ENCODE assay signal across 27 mouse cellular contexts in genomic region chr15:99585741-99586140, GRCm38 (mm10). TPM values are rescaled to one million over a fixed set of nuclear protein-coding genes. Genes with fewer than 3 reads are reported as not detected.
DNase-seq lines count a peak whose midpoint lies in the region; ATAC-seq and TF ChIP-seq lines count a peak whose summit lies in the region.
"Had no signal": no experiment of that assay in that cellular context is flagged by ENCODE, and none has a peak within 500 bp of the region (broad histone marks: within the 10 kb centered on the region; RNA-seq: fewer than 3 reads in every experiment).

No protein-coding gene starts in this region.

- H3K4me1 ChIP-seq in forebrain, embryonic 13.5 days = peaks cover 25% of the 10 kb centered on the region

- H3K27me3 ChIP-seq in myocyte (ENCODE audit: control insufficient read depth, insufficient read depth, insufficient read length) = no peaks in the 10 kb centered on the region
- H3K27me3 ChIP-seq in forebrain, embryonic 13.5 days = peaks cover 98% of the 10 kb centered on the region

- no peak overlapping the region for H3K9ac ChIP-seq in forebrain, embryonic 13.5 days
- H3K9ac ChIP-seq: embryonic facial prominence, embryonic 15.5 days; forebrain, embryonic 15.5 days had no signal

- H3K9me3 ChIP-seq in forebrain, embryonic 13.5 days (replicated peaks) = no peaks in the 10 kb centered on the region
- H3K9me3 ChIP-seq: embryonic facial prominence, embryonic 15.5 days; forebrain, embryonic 10.5 days; forebrain, embryonic 15.5 days; heart, embryonic 10.5 days; hindbrain, embryonic 13.5 days had no signal

- H3K27ac ChIP-seq in forebrain, embryonic 13.5 days = no peak overlapping the region
- H3K27ac ChIP-seq: embryonic facial prominence, embryonic 15.5 days; forebrain, embryonic 10.5 days; forebrain, embryonic 15.5 days; heart, embryonic 10.5 days; hindbrain, embryonic 13.5 days; hindbrain, postnatal 0 days had no signal

- no peaks in the 10 kb centered on the region for H3K36me3 ChIP-seq in myocyte (ENCODE audit: control insufficient read depth, insufficient read depth)
- H3K36me3 ChIP-seq in forebrain, embryonic 13.5 days (ENCODE audit: poor library complexity, severe bottlenecking) = no peaks in the 10 kb centered on the region
- H3K36me3 ChIP-seq: embryonic facial prominence, embryonic 15.5 days; forebrain, embryonic 10.5 days; forebrain, embryonic 15.5 days; heart, embryonic 10.5 days; hindbrain, embryonic 13.5 days had no signal

- H3K4me2 ChIP-seq in myocyte (ENCODE audit: low read depth) = peak overlapping the region; percentile 70
- H3K4me2 ChIP-seq in forebrain, embryonic 13.5 days = no peak overlapping the region

- no peak for ATAC-seq in forebrain, embryonic 13.5 days
- ATAC-seq: CD4-positive, CD25-positive, alpha-beta regulatory T cell, adult 4 months; forebrain, embryonic 15.5 days; hindbrain, postnatal 0 days had no signal

- H3K4me3 ChIP-seq in myocyte = peak overlapping the region; percentile 3
- H3K4me3 ChIP-seq in forebrain, embryonic 13.5 days = no peak overlapping the region
- H3K4me3 ChIP-seq: erythroblast, embryonic 14.5 days had no signal

- no peak overlapping the region for H3ac ChIP-seq in myocyte (ENCODE audit: control insufficient read depth, insufficient read length)

- 76% methylated on average over 6 of the region's 6 CpGs for WGBS in forebrain, embryonic 13.5 days

- no peaks in the 10 kb centered on the region for H3K79me2 ChIP-seq in myocyte (ENCODE audit: control insufficient read depth, insufficient read depth)

- no peak for TF ChIP-seq POLR2A in myocyte (IDR thresholded peaks at IDR 0.05; ENCODE audit: insufficient read length, low read depth)

- peak; percentile 68 to 79 for DNase-seq in adrenal gland, adult (ENCODE audit: inconsistent age in 2 of 2, low spot score in 1 of 2)
- DNase-seq in adrenal gland, postnatal 4 days (ENCODE audit: low spot score in 2 of 2) = no peak
- peak; percentile 63 for DNase-seq in 416B (ENCODE audit: low read depth)
- peak; percentile 61 for DNase-seq in NIH3T3 (ENCODE audit: low read depth)
- DNase-seq in layer of hippocampus, postnatal 10 days (ENCODE audit: low spot score in 2 of 2) = no peak
- DNase-seq: cerebellum, adult 2 months; cerebellum, postnatal 10 days; gastrocnemius, postnatal 10 days; heart, adult 18-20 months; heart, postnatal 10 days; heart, postnatal 4 days; kidney, adult 11 months had no signal

TF ChIP-seq in myocyte, 11 proteins besides CTCF, POLR2A, EP300 and RAD21:
- peak in 1 of 3 experiments; percentile 44 for TF ChIP-seq MYOD1 (IDR thresholded peaks at IDR 0.05; ENCODE audit: control insufficient read depth in 1 of 3, insufficient read length in 2 of 3, low read depth in 2 of 3)
- TF ChIP-seq MYOG (IDR thresholded peaks at IDR 0.05; ENCODE audit: control insufficient read depth in 1 of 3, insufficient read depth in 1 of 3, insufficient read length in 2 of 3, low read depth in 2 of 3) = peak in 1 of 3 experiments; percentile 16
- no peak for TF ChIP-seq TCF3 (IDR thresholded peaks at IDR 0.05; ENCODE audit: insufficient read length, low read depth)

RNA-seq across cellular contexts. Expression of gene Aqp5, which starts 4.8 kb away (rescaled TPM):
- 1 to 10 TPM; 2.5 to 3.4 TPM for total RNA-seq in adrenal gland, postnatal 4 days (2021)
- polyA plus RNA-seq in myocyte (2012; fragmentation: generic; extraction: Trizol) = 109 TPM
- total RNA-seq in layer of hippocampus, postnatal 10 days (2021) = under 1 TPM; 0.32 to 0.62 TPM
- polyA plus RNA-seq in forebrain, embryonic 13.5 days (2015; fragmentation: Nextera tagmentation; extraction: Ambion mirVana) = 0.14 and 0.25 TPM in 2 replicates
- total RNA-seq: gastrocnemius, postnatal 4 days; MEL had no signal
- polyA plus RNA-seq: CD4-positive, CD25-positive, alpha-beta regulatory T cell, adult 4 months; embryonic facial prominence, embryonic 11.5 days; erythroblast, embryonic 14.5 days; forebrain, embryonic 10.5 days; forebrain, embryonic 15.5 days had no signal

RNA-seq across cellular contexts. Expression of gene Aqp2, which starts 6.9 kb away (rescaled TPM):
- total RNA-seq in adrenal gland, postnatal 4 days (2021) = 10 to 100 TPM in 1 of 2 experiments, 1 to 10 TPM in 1; 1.2 to 11.4 TPM
- polyA plus RNA-seq in myocyte (2012; fragmentation: generic; extraction: Trizol) = 0.02 TPM
- not detected for total RNA-seq in layer of hippocampus, postnatal 10 days (2021)
- not detected in 2 replicates for polyA plus RNA-seq in forebrain, embryonic 13.5 days (2015; fragmentation: Nextera tagmentation; extraction: Ambion mirVana)
- total RNA-seq: gastrocnemius, postnatal 10 days; gastrocnemius, postnatal 4 days; heart, adult 18-20 months; heart, postnatal 10 days; heart, postnatal 4 days; hindbrain, postnatal 0 days; MEL had no signal
- polyA plus RNA-seq: CD4-positive, CD25-positive, alpha-beta regulatory T cell, adult 4 months; embryonic facial prominence, embryonic 11.5 days; embryonic facial prominence, embryonic 15.5 days; erythroblast, embryonic 14.5 days; forebrain, embryonic 10.5 days; forebrain, embryonic 15.5 days; heart, embryonic 14.5 days; hindbrain, embryonic 13.5 days; intestine, embryonic 14.5 days had no signal

RNA-seq across cellular contexts. Expression of gene Aqp6, which starts 15.5 kb away (rescaled TPM):
- total RNA-seq in adrenal gland, postnatal 4 days (2021) = under 1 TPM in 1 of 2 experiments, not detected in 1; 0.81 TPM
- not detected for polyA plus RNA-seq in myocyte (2012; fragmentation: generic; extraction: Trizol)
- not detected for total RNA-seq in layer of hippocampus, postnatal 10 days (2021)
- not detected in 2 replicates for polyA plus RNA-seq in forebrain, embryonic 13.5 days (2015; fragmentation: Nextera tagmentation; extraction: Ambion mirVana)
- total RNA-seq: gastrocnemius, postnatal 10 days; gastrocnemius, postnatal 4 days; heart, postnatal 10 days; heart, postnatal 4 days; MEL had no signal
- polyA plus RNA-seq: CD4-positive, CD25-positive, alpha-beta regulatory T cell, adult 4 months; embryonic facial prominence, embryonic 11.5 days; embryonic facial prominence, embryonic 15.5 days; erythroblast, embryonic 14.5 days; forebrain, embryonic 10.5 days; forebrain, embryonic 15.5 days; heart, embryonic 10.5 days; heart, embryonic 14.5 days; intestine, embryonic 14.5 days had no signal

RNA-seq across cellular contexts. Expression of gene Faim2, which starts 57.8 kb away (rescaled TPM):
- 10 to 100 TPM; 23.2 to 26.8 TPM for total RNA-seq in adrenal gland, postnatal 4 days (2021)
- 0.40 TPM for polyA plus RNA-seq in myocyte (2012; fragmentation: generic; extraction: Trizol)
- total RNA-seq in layer of hippocampus, postnatal 10 days (2021) = 100 to 1,000 TPM in 1 of 2 experiments, 10 to 100 TPM in 1; 98.1 to 101 TPM
- 5.5 and 8.1 TPM in 2 replicates for polyA plus RNA-seq in forebrain, embryonic 13.5 days (2015; fragmentation: Nextera tagmentation; extraction: Ambion mirVana)
- total RNA-seq: gastrocnemius, postnatal 4 days; heart, postnatal 4 days had no signal
- polyA plus RNA-seq: erythroblast, embryonic 14.5 days had no signal

Comparison
In these comparisons a context has a peak if more than half of its experiments do, and no peak if none do; other contexts are left out.
1. DNase-seq: peak in adrenal gland, adult (2 of 2), 416B (single experiment) and NIH3T3 (single experiment); none in adrenal gland, postnatal 4 days (0 of 2) and layer of hippocampus, postnatal 10 days (0 of 2).